Mouse (Mus musculus) limb, embryonic 14.5 days (tissue): Measurements from ENCODE around the gene Optn. TPM values are rescaled to one million over a fixed set of nuclear protein-coding genes. Genes with fewer than 3 reads are reported as not detected.

Experiments used
- ATAC-seq: fragments of 200-750 bp; cut with Nextera tagmentation; 2 replicates; pipeline ENCODE4 v1.8.0; 2017; ENCODE audit warnings: low read depth, moderate number of reproducible peaks, moderate TSS enrichment; ENCODE audit not compliant: low FRiP score
- DNase-seq: peaks from one replicate; pipeline ENCODE4 v3.0.0-alpha.2; 2015; ENCODE audit warnings: low spot score
- H3K27ac ChIP-seq: fragments of 300-500 bp; sonication (generic); replicated peaks from 2 replicates; pipeline ENCODE4 v1.5.1; 2014; ENCODE audit warnings: low read depth, mild to moderate bottlenecking, low read length, moderate library complexity, mixed read lengths
- H3K27me3 ChIP-seq: fragments of 300-500 bp; sonication (generic); 2 replicates; pipeline ENCODE4 v1.6.1; 2014; ENCODE audit warnings: low read length, mixed read lengths; ENCODE audit not compliant: control insufficient read depth, insufficient read depth
- H3K36me3 ChIP-seq: fragments of 300-500 bp; sonication (generic); 2 replicates; pipeline ENCODE4 v1.6.1; 2014; ENCODE audit warnings: mild to moderate bottlenecking, low read length, moderate library complexity, mixed read lengths; ENCODE audit not compliant: control insufficient read depth, insufficient read depth
- H3K4me1 ChIP-seq: fragments of 300-500 bp; sonication (generic); 2 replicates; pipeline ENCODE4 v1.6.1; 2014; ENCODE audit warnings: antibody characterized with exemption, low read length, mixed read lengths; ENCODE audit not compliant: control insufficient read depth, insufficient read depth
- H3K4me2 ChIP-seq: fragments of 300-500 bp; sonication (generic); replicated peaks from 2 replicates; pipeline ENCODE4 v1.6.1; 2014; ENCODE audit warnings: low read depth, mild to moderate bottlenecking, low read length, moderate library complexity; ENCODE audit not compliant: severe bottlenecking
- H3K4me3 ChIP-seq: fragments of 300-500 bp; sonication (generic); replicated peaks from 2 replicates; pipeline ENCODE4 v1.5.1; 2014; ENCODE audit warnings: low read length
- H3K9ac ChIP-seq: fragments of 300-500 bp; sonication (generic); 2 replicates; pipeline ENCODE4 v1.6.1; 2014; ENCODE audit warnings: mild to moderate bottlenecking, low read depth, low read length, moderate library complexity; ENCODE audit not compliant: severe bottlenecking
- H3K9me3 ChIP-seq: fragments of 300-500 bp; sonication (generic); 2 replicates; pipeline ENCODE4 v1.6.1; 2016; ENCODE audit warnings: low read length; ENCODE audit not compliant: control insufficient read depth
- POLR2A ChIP-seq: fragments of 200-500 bp; IDR thresholded peaks from 2 replicates; pipeline ENCODE4 v1.8.0; 2012; ENCODE audit warnings: inconsistent platforms, mild to moderate bottlenecking, moderate library complexity, borderline replicate concordance; ENCODE audit not compliant: insufficient read depth, insufficient read length; ENCODE audit errors: extremely low read depth
- WGBS: fragments of 180-500 bp; shearing (Covaris S2); extraction: QIAGEN DNeasy Blood & Tissue Kit; methylation state at CpG from one replicate; pipeline ENCODE4 v1.1.7; 2014; 5-methylcytosine and 5-hydroxymethylcytosine counted together
- polyA plus RNA-seq, 2 experiments: library from polyadenylated mRNA; depleted of rRNA in 1 of 2; stranded (reverse) in 1 of 2; unstranded in 1 of 2; fragments of >200 nt; fragmentation: Nextera tagmentation in 1 of 2; extraction: Ambion mirVana in 1 of 2; gene quantifications; 2 replicates each; pipeline versions ENCODE4 v1.2.1 to v1.2.3; 2012 to 2014

Gene Optn
- polyA plus RNA-seq, 2 experiments, result 3.0 to 5.0 TPM

DNA sequence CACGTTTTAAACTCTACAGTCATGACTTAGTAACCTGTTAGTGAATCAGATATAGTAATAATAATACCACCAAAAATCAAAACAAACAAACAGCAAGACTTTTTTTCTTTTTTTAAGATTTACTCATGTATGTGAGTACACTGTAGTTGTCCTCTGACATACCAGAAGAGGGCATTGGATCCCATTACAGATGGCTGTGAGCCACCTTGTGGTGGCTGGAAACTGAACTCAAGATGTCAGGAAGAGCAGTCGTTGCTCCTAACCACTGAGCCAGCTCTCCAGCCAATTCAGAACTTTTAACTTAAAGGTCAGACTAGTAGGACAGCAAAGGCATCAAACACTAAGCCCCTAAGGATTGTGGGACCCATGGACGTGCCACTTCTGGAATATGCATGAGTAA lies 64.9 kb downstream of the Optn start:
- Histone ChIP-seq H3K9ac (no peak overlapping the region), H3K27me3 (no peaks in the 10 kb centered on the region), H3K9me3 (no peaks in the 10 kb centered on the region), H3K27ac (no peak overlapping the region), H3K36me3 (peaks cover 55% of the 10 kb centered on the region), H3K4me2 (no peak overlapping the region), H3K4me3 (no peak overlapping the region), H3K4me1 (no peaks in the 10 kb centered on the region)
- TF ChIP-seq POLR2A, result no peak
- WGBS, result 78% methylated on average over 3 of the region's 3 CpGs
- DNase-seq (no peak), ATAC-seq (no peak)

DNA sequence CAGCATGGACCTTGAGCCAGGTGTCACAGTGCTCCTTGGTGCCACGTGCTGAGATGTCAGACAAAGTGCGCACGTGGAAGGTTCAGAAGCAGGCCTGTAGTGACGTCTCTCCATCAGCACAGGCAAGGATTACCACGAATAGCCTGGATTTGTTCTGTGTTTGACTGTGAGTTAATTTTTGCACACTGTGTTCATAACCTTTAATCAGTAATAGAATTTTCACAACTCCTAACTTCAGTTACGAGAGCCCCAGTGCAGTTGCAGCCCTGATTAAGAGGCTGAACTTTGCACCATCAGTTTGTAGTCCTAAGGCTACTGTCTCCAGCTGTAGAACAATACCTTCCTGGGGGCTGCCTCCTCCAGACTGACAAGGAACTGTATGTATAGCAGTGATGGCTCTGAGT lies 67.4 kb downstream of the Optn start:
- H3K27ac ChIP-seq, result no peak overlapping the region
- WGBS, result 90% methylated on average over 6 of the region's 6 CpGs
- H3K27me3 ChIP-seq, result no peaks in the 10 kb centered on the region
- no peaks in the 10 kb centered on the region for H3K4me1 ChIP-seq
- no peak overlapping the region for H3K9ac ChIP-seq
- no peaks in the 10 kb centered on the region for H3K9me3 ChIP-seq
- peaks cover 55% of the 10 kb centered on the region for H3K36me3 ChIP-seq
- H3K4me2 ChIP-seq, result no peak overlapping the region
- TF ChIP-seq POLR2A, result no peak
- H3K4me3 ChIP-seq, result no peak overlapping the region
- no peak for ATAC-seq
- no peak for DNase-seq

DNA sequence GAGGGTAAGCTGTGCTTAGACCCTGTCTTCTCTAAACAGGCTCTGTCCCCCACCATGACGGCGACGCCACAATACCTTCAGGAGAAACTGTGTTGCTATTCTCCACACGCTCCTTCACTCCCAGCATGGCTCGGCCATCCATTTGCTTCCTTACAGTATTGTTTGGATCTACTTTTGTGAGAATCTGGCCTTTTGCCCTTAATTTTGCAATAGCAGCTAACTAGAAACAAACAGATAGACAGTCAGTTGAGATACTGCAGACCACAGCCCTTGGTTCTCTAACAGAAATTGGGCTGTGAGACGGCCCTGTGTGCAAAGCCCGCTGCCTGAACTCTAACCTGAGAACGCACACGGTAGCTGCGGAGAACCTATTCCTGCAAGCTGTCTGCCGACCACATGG lies 68.2 kb downstream of the Optn start:
- ATAC-seq (no peak), DNase-seq (no peak)
- Histone ChIP-seq H3K36me3 (peaks cover 55% of the 10 kb centered on the region), H3K4me3 (no peak overlapping the region), H3K9me3 (no peaks in the 10 kb centered on the region), H3K9ac (no peak overlapping the region), H3K4me2 (no peak overlapping the region), H3K4me1 (no peaks in the 10 kb centered on the region), H3K27ac (no peak overlapping the region), H3K27me3 (no peaks in the 10 kb centered on the region)
- WGBS, result 93% methylated on average over 11 of the region's 11 CpGs
- no peak for TF ChIP-seq POLR2A

DNA sequence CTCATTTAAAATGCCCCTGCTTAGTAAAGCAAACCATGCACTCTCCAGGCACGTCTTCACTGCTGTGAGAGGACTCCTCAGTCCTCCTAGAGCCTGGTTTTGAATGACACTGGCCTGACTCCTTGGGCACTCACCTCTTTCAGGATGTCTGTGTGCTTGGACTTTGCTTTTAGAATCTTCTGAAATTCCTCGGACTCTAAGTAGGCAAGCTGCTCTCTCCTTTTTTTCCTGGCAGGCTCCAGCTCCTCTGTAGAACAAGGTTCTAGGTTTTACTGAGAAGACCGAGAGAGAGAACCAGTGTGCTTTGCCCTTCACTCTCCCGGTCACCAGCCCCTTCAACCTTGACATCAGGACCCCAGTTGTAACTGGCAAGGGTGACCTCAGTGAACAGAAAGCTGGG lies 69.4 kb downstream of the Optn start:
- ATAC-seq, result no peak
- Histone ChIP-seq H3K27ac (no peak overlapping the region), H3K27me3 (no peaks in the 10 kb centered on the region), H3K4me2 (no peak overlapping the region), H3K4me1 (no peaks in the 10 kb centered on the region), H3K9ac (no peak overlapping the region), H3K9me3 (no peaks in the 10 kb centered on the region), H3K4me3 (no peak overlapping the region), H3K36me3 (peaks cover 50% of the 10 kb centered on the region)
- TF ChIP-seq POLR2A, result no peak
- 91% methylated on average over 4 of the region's 4 CpGs for WGBS
- DNase-seq, result no peak

DNA sequence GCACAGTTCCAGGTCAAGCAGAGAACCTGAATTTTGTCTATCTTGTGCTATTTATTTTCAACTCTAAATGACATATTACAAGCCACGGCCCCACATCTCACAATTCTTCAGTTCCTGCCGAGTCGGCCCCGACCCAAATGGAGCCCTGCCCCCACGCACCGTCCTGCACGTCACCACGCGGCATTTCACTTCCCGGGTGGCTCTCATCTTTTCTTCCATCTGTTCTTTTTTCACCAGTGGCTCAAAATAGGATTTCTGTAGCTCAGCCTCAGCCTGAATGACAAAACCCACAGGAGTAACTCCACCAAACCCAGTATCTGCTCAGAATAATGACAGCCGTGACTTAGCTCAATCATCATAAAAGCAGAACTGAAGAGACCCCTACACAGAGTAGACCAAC lies 70.3 kb downstream of the Optn start:
- no peak for TF ChIP-seq POLR2A
- Histone ChIP-seq H3K9me3 (no peaks in the 10 kb centered on the region), H3K27me3 (no peaks in the 10 kb centered on the region), H3K9ac (no peak overlapping the region), H3K27ac (no peak overlapping the region), H3K4me2 (no peak overlapping the region), H3K36me3 (peaks cover 47% of the 10 kb centered on the region), H3K4me3 (no peak overlapping the region), H3K4me1 (no peaks in the 10 kb centered on the region)
- DNase-seq (no peak), ATAC-seq (no peak)
- 95% methylated on average over 11 of the region's 11 CpGs for WGBS

DNA sequence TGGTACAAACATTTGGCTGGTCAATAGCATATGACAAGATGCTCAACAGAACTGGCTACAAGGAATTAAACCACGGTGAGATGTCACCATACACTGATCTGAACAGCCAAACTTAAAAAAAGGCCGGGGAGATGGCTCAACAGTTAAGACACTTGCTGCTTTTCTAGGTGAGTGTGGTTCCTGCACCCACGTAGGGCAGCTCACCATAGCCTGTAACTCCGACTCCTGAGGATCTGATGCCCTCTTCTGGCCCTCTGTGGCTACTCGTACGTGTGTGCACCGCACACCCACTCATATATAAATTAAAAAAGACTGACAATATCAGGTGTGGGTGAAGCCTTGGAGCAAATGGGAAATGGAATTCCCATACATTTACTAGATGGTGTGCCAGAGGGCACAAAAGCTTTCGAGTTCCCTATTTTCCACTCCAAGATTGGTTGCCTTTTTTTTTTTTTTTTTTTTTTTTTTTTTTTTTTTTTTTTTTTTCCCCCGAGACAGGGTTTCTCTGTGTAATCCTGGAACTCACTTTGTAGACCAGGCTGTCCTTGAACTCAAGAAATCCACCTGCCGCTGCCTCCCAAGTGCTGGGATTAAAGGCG lies 74.9 kb downstream of the Optn start:
- Histone ChIP-seq H3K4me1 (no peaks in the 10 kb centered on the region), H3K36me3 (peaks cover 25% of the 10 kb centered on the region), H3K27me3 (no peaks in the 10 kb centered on the region), H3K4me2 (no peak overlapping the region), H3K27ac (no peak overlapping the region), H3K9me3 (no peaks in the 10 kb centered on the region), H3K4me3 (no peak overlapping the region), H3K9ac (no peak overlapping the region)
- TF ChIP-seq POLR2A, result no peak
- DNase-seq (no peak), ATAC-seq (no peak)
- WGBS, result 77% methylated on average over 11 of the region's 11 CpGs
